Mouse (Mus musculus) lung, postnatal 10 days (tissue): ENCODE measurements around the gene Lrrc74a.

ENCODE experiments used
- DNase-seq: peaks from one replicate; pipeline ENCODE4 v3.0.0; 2021

Lrrc74a gene

GRCm38 (mm10) chr12:86721453-86721852 lies 12.7 kb upstream of the Lrrc74a start:
- peak; percentile 11 for DNase-seq

DNA sequence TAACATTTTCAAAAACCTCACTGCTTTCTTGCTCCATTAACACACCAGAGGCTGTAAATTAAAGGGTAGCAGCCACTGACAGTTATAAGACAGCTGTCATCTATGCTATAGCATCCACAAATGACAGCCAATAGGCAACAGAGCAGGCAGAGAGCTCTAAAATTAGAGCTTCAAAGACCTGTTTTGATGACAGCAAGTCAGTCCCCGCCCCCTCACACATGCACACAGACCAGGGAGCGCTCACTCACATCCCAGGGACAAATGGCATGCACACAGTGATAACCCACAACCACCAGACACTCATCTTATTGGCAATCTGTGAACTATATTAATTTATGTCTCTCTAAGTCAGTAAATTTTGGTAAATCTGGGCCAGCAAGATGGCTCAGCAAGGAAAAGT lies 9.9 kb upstream of the Lrrc74a start:
- DNase-seq, result no peak

GRCm38 (mm10) chr12:86725706-86726105 lies 8.5 kb upstream of the Lrrc74a start:
- no peak for DNase-seq

DNA sequence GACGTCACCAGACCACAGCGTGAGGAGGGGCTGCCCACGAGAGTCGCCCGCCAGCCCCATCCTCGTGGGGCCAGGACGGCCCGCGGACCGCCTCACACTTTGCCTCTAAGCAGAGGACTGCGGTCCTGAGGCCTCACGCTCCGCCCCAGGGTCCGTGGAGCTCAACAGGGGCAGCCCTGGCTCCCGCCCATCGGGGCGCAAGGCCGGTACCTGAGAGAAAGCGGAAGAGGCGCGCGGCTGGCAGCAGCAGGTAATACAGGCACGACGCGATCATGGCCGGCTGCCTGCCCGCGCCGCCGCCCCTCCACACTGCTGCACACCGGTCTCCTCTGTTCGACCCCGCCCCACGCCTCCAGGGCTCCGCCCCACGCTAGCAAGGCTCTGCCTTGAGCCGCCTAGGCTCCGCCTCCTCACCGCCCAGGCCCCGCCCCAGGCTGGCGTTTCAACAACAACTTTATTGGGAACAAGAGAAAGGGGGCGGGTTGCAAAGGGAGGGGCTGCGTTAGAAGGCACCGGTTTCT lies 8.0 kb upstream of the Lrrc74a start, which contains the start of gene Angel1:
Gene Angel1, minus strand, starts transcription at position 341 of the 521 bp plus-strand sequence.
- peak; percentile 99 for DNase-seq

DNA sequence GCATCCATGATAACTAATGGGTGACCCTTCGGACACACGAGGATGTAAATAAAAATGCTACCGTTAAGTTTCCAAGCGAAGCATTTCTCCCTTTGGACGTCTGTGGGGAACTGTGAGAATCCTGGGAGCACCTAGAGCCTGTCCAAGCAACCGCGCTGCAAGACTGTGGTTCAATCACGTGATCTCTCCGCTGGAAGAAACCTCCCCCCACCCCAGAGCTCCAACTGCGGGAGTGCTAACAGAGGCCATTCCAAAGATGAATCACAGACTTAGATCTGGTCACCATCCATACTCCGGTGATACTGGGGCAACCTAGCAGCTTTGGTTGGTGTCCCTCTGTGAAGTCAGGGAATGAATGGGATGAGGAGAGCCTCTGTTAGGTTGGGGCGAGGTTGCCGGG lies 26.9 kb downstream of the Lrrc74a start:
- no peak for DNase-seq

DNA sequence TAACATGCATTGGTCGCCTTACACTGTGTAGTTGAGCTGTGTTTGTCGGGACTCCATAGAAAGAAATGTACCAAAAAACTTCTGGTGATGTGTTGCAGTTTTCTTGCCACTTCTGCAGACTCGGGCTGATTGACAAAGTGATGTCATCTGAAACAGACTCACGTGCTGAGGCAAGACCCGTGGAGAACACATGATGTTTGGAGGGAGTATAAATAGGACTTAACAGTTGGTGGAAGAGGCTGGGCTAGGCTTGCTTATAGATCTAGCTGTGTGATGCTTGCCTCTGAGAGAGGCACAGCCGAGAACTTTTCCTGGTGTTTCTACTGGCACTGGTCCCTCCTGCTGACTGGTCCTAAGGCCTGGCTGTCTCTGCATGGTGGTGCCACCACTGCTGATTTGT lies 29.9 kb downstream of the Lrrc74a start:
- no peak for DNase-seq

- no peak for DNase-seq
Observed at GRCm38 (mm10) chr12:86766467-86766866, 32.3 kb downstream of the Lrrc74a start.

DNA sequence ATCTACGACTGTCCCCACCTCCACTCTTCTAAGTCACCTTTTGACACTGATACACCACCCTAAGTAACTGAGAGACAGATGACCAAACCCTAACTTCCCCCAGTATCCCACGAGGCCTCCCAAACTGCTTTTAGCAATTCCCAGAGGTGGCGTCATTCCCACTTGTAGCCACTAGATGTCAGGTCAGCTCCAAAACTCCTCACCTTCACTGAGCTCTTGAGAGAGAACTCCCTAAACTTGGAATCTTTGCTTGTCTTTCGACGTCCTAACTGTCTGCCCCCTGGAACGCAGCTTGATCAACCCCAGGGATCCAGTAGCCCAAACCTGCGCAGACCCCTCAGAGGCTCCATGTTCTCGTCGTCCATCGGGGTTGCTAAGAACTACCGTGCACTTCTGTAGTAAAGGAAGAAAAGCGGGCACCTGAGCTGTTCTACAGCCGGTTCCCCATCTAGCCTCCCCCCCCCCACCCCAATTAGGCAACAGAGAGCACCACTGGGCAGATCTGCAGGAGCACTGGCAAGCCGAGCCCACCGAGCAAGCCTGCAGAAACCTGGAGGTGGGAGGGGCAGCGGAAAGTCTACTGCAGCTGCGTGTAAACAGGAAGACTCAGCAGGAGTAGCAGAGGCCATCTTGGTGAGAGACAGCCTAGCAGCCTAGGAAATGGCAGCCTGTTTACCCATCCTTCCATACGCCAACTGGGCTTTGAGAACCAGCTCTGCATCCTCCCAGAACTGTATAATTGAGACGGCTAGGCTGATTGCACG lies 33.9 kb downstream of the Lrrc74a start:
- DNase-seq, result peak; percentile 81

DNA sequence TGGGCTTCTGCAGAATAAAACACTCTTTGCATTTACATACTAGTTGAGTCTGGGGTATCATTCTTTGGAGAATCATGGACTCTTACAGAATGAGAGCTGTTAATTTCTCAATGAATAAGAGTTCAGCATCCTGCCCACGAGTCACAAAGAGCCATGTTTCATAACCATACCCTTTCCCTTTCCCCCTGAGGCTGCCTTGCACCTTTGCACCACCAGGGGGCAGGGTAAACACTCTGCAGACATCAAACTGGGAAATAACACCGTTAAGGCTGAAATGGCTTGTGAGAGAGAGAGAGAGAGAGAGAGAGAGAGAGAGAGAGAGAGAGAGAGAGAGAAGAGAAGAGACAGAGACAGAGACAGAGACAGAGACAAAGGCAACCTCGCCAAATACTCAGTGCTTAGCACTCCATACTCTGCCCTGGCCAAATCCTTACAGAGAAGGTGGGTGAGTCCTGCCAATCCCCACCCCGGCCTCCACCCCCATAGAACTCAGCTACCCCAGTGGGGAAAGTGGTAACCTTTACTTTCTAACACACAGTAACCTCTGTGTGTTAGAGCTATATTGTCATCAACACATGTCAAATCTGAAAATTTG lies 34.9 kb downstream of the Lrrc74a start:
- peak; percentile 93 for DNase-seq

- DNase-seq, result no peak
Observed at GRCm38 (mm10) chr12:86769819-86770218, 35.6 kb downstream of the Lrrc74a start.

DNA sequence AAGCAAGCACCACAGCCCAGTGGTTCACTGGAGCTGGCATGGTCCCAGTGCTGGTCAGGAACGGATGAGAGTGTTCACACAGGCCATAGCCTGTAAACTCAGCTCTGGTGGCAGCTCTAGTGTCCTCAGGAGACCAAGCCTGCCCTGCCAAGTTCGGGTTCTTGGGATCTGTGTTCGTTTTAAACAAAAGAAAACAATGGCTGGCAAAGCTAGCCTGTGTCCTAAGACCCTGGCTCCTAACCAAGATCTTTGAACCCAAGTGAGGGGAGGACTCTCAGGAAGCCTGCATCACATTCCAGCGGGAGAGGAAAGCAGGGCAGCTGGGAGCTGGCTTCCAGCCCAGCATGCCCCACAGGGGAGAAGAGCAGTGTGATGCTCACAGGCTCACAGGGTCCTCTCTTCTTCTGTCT lies 36.1 kb downstream of the Lrrc74a start:
- DNase-seq, result peak; percentile 92

DNA sequence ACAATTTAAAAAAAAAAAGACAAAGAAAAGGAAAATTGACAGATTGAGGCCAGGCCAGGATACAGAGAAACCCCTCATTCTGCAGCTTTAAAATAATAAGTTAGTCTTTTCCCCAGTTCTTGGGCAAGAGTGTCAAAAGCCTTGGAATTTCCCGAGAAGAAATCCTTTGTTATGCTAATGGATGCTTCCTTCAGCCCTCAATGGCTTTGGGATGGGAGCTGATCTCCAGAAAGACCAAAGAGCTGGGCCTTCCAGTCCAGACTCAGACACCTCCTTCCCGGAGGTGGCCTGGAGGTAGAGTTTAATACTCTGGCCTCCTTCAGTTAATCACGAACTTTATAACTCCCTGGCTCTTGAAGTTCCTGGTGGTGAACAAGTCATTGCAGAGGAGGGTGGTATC lies 36.8 kb downstream of the Lrrc74a start:
- no peak for DNase-seq

DNA sequence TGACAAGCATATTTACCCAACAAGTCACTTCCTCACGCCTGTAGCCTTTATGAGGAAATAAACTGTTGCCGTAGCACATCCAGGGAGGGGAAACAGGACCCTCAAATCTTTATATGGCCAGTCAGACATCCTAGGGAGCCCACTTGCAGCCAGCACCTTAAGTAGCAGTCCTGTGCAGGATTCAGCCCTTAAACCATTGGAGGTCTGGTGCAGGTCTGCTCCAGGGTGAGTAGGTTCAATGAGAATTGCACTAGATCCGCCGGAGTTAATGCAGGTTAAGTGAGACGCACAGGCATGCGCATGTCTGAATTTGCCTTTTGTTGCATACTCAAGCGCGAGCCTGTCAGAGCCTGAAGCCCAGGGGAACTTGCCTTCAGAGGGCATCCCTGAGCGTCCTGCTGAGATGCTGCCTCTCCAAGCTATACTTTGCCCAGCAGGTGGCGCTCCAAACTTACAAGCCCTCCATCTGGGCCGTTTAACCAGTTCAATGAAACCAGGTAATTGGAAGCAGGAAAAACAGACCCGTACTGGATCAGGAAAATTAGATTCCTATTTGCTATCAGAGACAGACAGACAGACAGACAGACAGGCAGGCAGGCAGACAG lies 37.8 kb downstream of the Lrrc74a start:
- peak; percentile 97 for DNase-seq

DNA sequence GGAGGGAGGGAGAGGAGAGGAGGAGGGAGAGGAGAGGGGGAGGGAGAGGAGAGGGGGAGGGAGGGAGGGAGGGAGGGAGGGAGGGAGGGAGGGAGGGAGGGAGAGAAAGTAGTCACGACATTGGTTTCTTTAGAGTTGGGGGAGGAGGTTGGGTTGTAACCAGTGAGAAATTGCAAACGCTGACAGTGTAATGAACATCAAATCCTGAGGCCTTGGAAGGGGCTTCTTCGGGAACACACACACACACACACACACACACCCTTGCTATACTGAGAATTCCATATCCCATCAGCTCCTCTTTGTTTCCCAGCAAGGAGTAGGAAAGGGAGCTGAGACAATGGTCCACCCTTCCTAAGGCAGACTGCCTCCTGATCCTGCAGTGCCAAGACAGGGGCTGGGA lies 38.4 kb downstream of the Lrrc74a start:
- no peak for DNase-seq

GRCm38 (mm10) chr12:86775561-86776280 lies 41.6 kb downstream of the Lrrc74a start:
- DNase-seq, result peak; percentile 77

DNA sequence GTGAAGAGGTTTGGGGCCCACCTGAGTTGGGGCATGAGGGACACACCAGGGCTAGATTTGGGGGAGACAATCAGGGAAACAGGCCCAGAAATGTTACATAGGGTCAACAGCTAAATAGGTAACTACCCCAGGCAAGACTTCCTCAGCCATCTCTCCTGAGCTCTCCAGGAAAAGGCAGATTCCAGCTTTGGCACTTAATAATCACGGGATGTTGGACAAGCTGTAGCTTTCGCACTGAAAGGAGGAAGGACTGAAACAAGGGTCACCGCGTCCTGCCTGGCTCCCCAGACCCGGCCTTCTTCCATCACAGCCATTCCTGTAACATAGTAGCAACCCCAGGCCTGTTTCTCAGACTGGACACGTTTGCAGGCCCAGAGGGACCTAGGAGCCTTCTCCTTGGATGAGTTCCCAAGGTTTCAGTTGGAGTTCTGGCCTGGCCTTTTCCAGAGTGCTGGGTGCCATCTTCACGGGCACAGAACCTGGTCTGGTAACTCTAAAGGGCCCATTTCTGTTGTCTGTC lies 42.2 kb downstream of the Lrrc74a start:
- DNase-seq, result no peak

DNA sequence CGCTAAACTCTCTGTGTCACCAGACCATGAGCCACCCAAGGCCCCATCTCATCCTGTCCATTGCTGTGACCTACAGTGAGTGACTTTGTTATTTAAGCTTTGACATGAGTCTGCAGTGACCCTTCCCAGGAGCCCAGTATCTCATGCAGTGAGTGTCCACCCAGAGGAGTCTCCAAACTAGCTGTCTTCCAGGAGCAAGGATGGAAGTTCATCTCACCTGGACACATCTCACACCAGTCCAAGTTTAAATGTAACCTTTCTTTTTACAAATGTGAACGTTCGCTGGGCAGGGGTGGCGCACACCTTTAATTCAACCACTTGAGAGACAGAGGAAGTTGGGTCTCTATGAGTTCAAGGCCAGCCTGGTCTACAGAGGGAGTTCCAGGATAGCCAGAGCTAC lies 44.4 kb downstream of the Lrrc74a start:
- no peak for DNase-seq

- DNase-seq, result peak; percentile 77
Observed at GRCm38 (mm10) chr12:86779206-86779989, 45.2 kb downstream of the Lrrc74a start.

DNA sequence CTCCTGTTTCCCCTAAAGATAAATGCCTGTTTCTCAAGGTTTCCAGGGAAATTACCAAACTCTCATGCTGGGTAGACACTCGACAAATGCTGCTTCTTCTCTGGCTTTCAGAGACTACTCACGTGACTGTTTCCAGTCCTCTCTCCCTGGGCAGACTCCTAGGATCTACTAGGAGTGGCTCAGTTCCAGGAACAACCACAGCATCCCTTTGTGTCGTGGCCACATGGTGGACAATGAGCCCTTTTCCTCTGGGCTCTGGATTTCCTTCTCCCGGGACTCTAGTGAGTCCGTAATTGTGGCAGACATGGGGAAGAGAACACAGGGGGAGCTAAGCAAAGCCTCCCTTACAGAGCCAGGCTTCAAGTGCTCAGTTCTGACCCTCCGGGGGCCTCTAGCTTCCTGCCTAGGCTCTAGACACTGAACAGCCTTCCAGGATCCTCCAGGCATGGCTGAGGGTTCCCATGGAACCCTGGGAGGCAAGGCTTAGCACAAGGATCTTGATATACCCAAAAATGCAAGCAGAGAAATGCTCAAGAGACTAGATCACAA lies 47.6 kb downstream of the Lrrc74a start:
- DNase-seq, result peak; percentile 70

GRCm38 (mm10) chr12:86786149-86787019 lies 52.2 kb downstream of the Lrrc74a start:
- DNase-seq, result peak; percentile 40
